Mouse (Mus musculus): Measurements from ENCODE around the gene Trp53bp2. TPM values are rescaled to one million over a fixed set of nuclear protein-coding genes. Genes with fewer than 3 reads are reported as not detected.

Gene Trp53bp2
- 25.7 and 28.0 TPM in 2 replicates for polyA plus RNA-seq (2012; rRNA removed)

DNA sequence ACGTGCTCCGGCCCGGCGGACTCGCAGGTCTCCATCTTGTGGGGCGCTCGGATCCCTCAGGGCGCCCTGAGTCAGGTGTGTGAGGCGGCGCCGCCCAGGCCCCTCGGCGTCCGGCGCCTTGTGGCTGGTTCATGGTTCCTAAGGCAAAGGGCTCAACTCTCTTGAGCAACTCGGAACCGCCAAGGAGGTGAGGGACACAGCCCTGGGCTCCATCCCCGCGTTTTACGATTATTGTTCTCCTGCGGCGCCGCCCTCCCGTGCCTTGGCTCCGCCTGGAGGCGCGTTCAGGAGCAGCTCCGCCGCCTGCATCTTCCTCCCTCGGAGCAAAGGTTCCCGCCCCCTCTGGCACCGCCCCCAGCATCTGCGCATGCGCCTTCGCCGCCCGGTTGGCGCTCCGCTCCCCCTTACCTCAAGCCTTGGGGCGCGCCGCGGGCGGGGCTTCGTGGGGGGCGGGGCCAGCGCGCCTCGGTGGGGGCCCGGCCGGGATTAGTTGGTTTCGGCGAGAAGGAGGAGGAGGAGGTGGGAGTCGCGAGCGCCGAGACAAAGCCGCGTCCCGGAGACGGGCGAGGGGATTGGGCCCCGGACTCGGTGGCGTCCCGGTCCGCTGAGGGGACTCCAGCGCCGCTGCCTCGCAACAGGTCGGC is at the start of gene Trp53bp2:
Gene Trp53bp2, plus strand, starts transcription at position 489 of the 644 bp plus-strand sequence.

Other genes with a start within 250 kb of the Trp53bp2 start
- not detected in 2 replicates for gene Vmn1r1, start 244.7 kb upstream of the Trp53bp2 start, polyA plus RNA-seq (2012; rRNA removed)
- gene Degs1, start 126.4 kb upstream of the Trp53bp2 start, polyA plus RNA-seq (2012; rRNA removed), result 22.3 and 38.5 TPM in 2 replicates
- 24.1 and 26.7 TPM in 2 replicates for gene Fbxo28, start 67.5 kb upstream of the Trp53bp2 start, polyA plus RNA-seq (2012; rRNA removed)
- 60.4 and 72.4 TPM in 2 replicates for gene Capn2, start 108.4 kb downstream of the Trp53bp2 start, polyA plus RNA-seq (2012; rRNA removed)
- gene Capn8, start 155.8 kb downstream of the Trp53bp2 start, polyA plus RNA-seq (2012; rRNA removed), result 0.06 and 0.09 TPM in 2 replicates